Mouse (Mus musculus) heart, embryonic 13.5 days (tissue): ENCODE data around the gene Creb3l1. TPM values are rescaled to one million over a fixed set of nuclear protein-coding genes. Genes with fewer than 3 reads are reported as not detected.

Experiments
- ATAC-seq: fragments of 200-750 bp; cut with Nextera tagmentation; 2 replicates; pipeline ENCODE4 v1.8.0; 2017; ENCODE audit warnings: moderate TSS enrichment; ENCODE audit not compliant: insufficient number of reproducible peaks, low FRiP score, low TSS enrichment; ENCODE audit errors: extremely low read depth
- H3K27ac ChIP-seq: fragments of 300-500 bp; sonication (generic); replicated peaks from 2 replicates; pipeline ENCODE4 v1.5.1; 2015; ENCODE audit warnings: moderate library complexity, mild to moderate bottlenecking, inconsistent platforms
- H3K27me3 ChIP-seq: fragments of 300-500 bp; sonication (generic); replicated peaks from 2 replicates; pipeline ENCODE4 v1.6.1; 2015; ENCODE audit warnings: mild to moderate bottlenecking, inconsistent platforms
- H3K36me3 ChIP-seq: fragments of 300-500 bp; sonication (generic); 2 replicates; pipeline ENCODE4 v1.6.1; 2015; ENCODE audit warnings: mild to moderate bottlenecking, inconsistent platforms
- H3K4me1 ChIP-seq: fragments of 300-500 bp; sonication (generic); 2 replicates; pipeline ENCODE4 v1.6.1; 2015; ENCODE audit warnings: inconsistent platforms
- H3K4me2 ChIP-seq: fragments of 300-500 bp; sonication (generic); 2 replicates; pipeline ENCODE4 v1.6.1; 2015; ENCODE audit warnings: inconsistent platforms, mild to moderate bottlenecking, moderate library complexity
- H3K4me3 ChIP-seq: fragments of 300-500 bp; sonication (generic); 2 replicates; pipeline ENCODE4 v1.5.1; 2015; ENCODE audit warnings: moderate library complexity, mild to moderate bottlenecking, inconsistent platforms
- H3K9ac ChIP-seq: fragments of 300-500 bp; sonication (generic); 2 replicates; pipeline ENCODE4 v1.6.1; 2015; ENCODE audit warnings: inconsistent platforms, mild to moderate bottlenecking, moderate library complexity
- H3K9me3 ChIP-seq: fragments of 300-500 bp; sonication (generic); 2 replicates; pipeline ENCODE4 v1.6.1; 2016; ENCODE audit warnings: inconsistent platforms
- WGBS: fragments of 180-500 bp; shearing (Covaris S2); methylation state at CpG from one replicate; pipeline ENCODE4 v1.1.7; 2015; ENCODE audit warnings: mixed read lengths; 5-methylcytosine and 5-hydroxymethylcytosine counted together
- polyA plus RNA-seq: library from polyadenylated mRNA; unstranded; fragments of >200 nt; fragmentation: Nextera tagmentation; extraction: Ambion mirVana; gene quantifications from 2 replicates; pipeline ENCODE4 v1.2.1, GENCODE M21; 2015

The Creb3l1 gene
- polyA plus RNA-seq, 1 experiment from 2014 or later: 9.0 TPM

DNA sequence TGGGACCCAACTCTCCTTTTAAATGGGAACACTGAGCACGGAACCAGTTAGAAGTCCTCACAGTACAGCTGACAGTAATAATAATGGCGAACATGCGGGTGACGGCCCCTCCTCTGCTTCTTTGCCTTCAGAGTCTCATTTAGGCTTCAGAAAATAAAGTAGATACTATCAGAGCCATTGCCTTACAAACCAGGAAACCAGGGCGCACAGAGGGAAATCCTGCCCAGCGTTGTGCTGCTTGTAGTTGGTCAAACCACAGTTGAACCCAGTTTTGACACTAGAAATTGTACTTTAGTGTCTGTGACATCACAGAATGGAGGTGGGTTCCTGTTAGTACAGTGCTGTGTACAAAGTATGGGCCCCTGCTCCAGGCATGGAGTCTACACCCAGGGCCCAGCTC, 10.1 kb downstream of the Creb3l1 start:
- H3K4me2 ChIP-seq: no peak overlapping the region
- ATAC-seq: no peak
- WGBS: 78% methylated on average over 6 of the region's 6 CpGs
- H3K27ac ChIP-seq: no peak overlapping the region
- peaks cover 61% of the 10 kb centered on the region for H3K4me1 ChIP-seq
- no peak overlapping the region for H3K4me3 ChIP-seq
- no peaks in the 10 kb centered on the region for H3K9me3 ChIP-seq
- H3K27me3 ChIP-seq: 0 out of 2 replicates have a peak, but pooled peaks cover 4% of the 10 kb centered on the region
- no peak overlapping the region for H3K9ac ChIP-seq
- H3K36me3 ChIP-seq: no peaks in the 10 kb centered on the region; the same call in 1 of the 2 replicates

DNA sequence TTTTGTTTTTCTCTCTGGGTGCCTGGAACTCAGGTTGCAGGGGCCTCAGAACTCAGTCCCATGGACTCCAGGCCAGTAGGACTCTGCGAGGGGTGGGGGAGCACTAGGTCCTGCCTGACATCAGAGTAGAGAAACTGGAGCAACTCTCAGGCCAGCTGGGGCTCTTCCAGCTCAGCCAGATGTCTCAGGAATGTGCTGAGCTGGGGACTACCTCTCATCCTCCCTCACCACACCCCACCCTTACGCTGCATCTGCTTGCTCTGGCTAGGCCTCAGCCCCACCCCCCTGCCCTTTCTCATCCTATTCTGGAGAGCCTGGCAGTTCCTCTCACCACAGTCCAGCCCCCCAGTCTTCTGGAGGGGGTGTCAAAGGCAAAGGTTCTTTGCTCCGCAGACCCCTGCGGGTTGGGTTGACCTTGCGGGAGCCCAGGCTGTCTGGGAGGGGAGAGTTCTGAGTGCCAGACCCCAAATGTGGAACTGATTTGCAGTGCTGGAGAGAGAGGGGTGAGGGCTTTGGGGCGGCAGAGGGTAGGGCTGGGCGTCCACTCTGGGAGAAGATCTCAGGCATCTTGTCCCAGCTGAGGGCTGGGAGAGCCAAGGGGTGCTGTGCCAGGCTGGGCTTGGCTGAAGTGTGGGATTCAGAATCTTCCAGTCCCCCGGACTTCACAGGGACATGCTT, 11.4 kb downstream of the Creb3l1 start:
- Histone ChIP-seq H3K9me3 (no peaks in the 10 kb centered on the region), H3K4me2 (no peak overlapping the region), H3K27ac (peak overlapping the region; percentile 36; the same call in 1 of the 2 replicates), H3K9ac (no peak overlapping the region), H3K36me3 (no peaks in the 10 kb centered on the region; the same call in 1 of the 2 replicates), H3K4me3 (no peak overlapping the region), H3K27me3 (no peaks in the 10 kb centered on the region), H3K4me1 (peaks cover 66% of the 10 kb centered on the region)
- peak; percentile 31; the same call in 1 of the 2 replicates for ATAC-seq
- 26% methylated on average over 8 of the region's 8 CpGs for WGBS

DNA sequence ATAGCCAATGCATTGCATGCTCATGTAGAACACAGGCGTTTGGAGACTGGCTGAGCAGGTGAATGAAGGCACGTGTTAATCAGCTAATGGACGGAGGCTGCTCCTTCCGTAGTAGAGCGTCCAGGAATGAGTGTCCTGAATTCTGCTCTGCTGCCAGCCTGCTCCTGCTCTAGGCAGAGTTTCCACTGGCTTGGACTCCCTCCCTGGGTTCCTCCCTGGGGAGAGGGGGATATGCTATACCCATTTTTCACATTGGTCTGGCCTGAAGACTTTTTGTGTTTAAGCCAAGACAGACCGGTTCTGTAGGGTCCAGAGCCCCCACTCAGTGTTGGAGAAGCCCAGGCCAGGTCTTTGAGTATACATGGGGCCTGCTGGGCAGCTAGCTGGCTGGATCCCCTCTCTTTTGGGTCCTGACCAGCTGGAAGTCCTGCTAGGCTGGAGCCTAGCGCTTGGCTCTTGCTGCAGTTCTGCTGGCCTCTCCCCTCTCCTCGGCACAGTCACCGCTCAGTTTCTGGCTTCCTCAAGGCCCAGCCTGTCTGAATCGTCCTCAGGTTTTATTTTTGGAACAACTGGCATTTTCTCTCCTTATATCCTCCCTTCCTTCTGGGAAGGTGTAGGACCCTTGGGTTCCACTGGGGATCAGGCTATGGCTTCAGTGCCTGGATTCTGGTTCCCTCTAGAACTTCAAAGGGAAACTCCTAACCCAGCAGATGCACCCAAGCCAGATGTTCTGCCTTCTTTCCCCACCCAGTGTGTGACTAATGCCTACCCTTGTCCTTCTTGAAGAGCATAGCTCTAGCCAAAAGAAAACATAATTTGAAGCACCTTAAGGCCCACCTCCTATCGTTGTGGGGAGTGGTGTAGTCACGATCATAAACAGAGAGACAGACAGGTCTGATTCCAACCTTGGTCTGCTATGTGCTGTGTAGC, 12.6 kb downstream of the Creb3l1 start:
- Histone ChIP-seq H3K9me3 (no peaks in the 10 kb centered on the region), H3K27me3 (no peaks in the 10 kb centered on the region), H3K4me3 (no peak overlapping the region), H3K4me1 (peaks cover 66% of the 10 kb centered on the region), H3K4me2 (no peak overlapping the region), H3K36me3 (no peaks in the 10 kb centered on the region; the same call in 1 of the 2 replicates), H3K27ac (peak overlapping the region; percentile 36; the same call in 1 of the 2 replicates), H3K9ac (no peak overlapping the region)
- WGBS: 71% methylated on average over 12 of the region's 12 CpGs
- ATAC-seq: no peak

DNA sequence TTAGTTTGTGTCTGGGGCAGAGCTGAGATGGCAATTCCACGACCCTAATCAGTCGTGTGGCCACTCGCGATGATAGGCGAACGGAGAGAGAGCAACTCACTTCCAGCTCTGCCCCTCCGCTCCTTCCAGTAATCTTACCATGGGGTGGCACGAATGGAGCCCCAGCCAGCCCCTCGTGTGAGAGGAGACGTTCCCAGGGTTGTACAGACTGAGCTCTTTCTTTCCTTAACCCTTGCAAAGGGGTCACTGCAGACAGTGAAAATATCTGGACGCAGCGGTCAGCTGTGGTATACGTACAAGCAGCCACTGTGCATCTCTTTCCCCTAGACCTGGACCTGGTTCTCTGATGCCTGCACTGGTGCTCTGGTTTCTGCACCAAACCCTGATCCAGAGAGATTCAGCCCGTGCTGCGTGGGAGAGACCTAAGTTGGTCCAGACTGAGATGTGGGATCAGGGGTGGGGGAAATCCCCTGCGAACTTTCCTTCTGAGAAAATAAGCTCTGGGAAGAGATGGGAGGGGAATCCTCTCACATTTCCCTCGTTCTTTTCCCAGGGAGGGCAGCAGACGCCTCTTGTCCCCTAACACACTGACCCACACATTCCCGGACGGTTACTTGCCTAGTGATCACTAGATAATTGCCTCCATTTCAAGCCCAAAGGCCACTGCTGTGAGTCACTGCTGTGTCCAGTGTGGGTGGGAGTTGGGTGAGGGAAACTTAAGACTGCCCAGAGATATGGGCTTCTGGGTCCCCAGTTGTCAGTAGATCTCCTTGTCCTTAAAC, 15.5 kb downstream of the Creb3l1 start:
- peak overlapping the region; percentile 83 for H3K27ac ChIP-seq
- peak overlapping the region; percentile 84 for H3K9ac ChIP-seq
- no peaks in the 10 kb centered on the region for H3K27me3 ChIP-seq
- H3K4me1 ChIP-seq: peaks cover 55% of the 10 kb centered on the region
- 2% methylated on average over 20 of the region's 20 CpGs for WGBS
- peak overlapping the region; percentile 58 for H3K4me3 ChIP-seq
- H3K36me3 ChIP-seq: no peaks in the 10 kb centered on the region; the same call in 1 of the 2 replicates
- H3K4me2 ChIP-seq: peak overlapping the region; percentile 90
- 0 out of 2 replicates have a peak, but pooled peaks have one; percentile 1 for ATAC-seq
- H3K9me3 ChIP-seq: no peaks in the 10 kb centered on the region

DNA sequence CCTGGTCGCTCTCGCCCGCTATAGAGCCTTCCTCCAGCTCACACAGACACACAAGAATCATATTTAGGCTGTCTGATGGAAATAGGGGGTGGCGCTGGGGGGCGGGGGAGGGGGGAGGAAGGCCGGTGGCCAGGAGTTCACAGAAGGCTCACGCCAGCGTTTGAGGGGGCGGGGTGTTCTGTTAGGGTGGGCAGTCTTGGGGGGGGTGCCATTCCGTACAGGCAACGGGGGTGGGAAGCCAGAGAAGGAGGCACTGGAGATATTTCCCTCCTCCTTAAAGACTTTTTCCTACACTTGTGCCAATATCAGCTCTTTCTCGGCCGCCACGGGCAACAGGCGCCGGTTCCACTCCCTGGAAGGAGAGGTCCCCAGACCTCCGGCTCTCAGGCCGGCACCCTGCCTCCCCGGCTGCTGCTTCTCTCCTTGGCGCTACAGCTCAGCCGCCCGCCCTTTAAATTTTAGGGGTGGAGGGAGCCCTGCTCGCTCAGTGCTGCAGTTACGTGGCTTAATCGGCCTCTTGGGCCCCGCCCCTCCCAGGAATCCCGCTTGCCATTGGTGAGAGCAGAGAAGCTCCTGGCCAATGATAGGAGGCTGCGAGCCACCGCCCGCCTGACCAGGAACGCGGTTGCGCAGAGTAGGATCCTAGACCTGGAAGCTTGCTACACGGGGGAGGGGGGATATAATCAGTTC, 16.2 kb downstream of the Creb3l1 start:
- H3K27me3 ChIP-seq: no peaks in the 10 kb centered on the region
- under 1% methylated on average over 34 of the region's 34 CpGs for WGBS
- no peaks in the 10 kb centered on the region; the same call in 1 of the 2 replicates for H3K36me3 ChIP-seq
- peak overlapping the region; percentile 90 for H3K4me2 ChIP-seq
- peaks cover 48% of the 10 kb centered on the region for H3K4me1 ChIP-seq
- H3K9ac ChIP-seq: peak overlapping the region; percentile 84
- peak; percentile 79 for ATAC-seq
- H3K9me3 ChIP-seq: no peaks in the 10 kb centered on the region
- H3K27ac ChIP-seq: peak overlapping the region; percentile 90
- H3K4me3 ChIP-seq: peak overlapping the region; percentile 58

DNA sequence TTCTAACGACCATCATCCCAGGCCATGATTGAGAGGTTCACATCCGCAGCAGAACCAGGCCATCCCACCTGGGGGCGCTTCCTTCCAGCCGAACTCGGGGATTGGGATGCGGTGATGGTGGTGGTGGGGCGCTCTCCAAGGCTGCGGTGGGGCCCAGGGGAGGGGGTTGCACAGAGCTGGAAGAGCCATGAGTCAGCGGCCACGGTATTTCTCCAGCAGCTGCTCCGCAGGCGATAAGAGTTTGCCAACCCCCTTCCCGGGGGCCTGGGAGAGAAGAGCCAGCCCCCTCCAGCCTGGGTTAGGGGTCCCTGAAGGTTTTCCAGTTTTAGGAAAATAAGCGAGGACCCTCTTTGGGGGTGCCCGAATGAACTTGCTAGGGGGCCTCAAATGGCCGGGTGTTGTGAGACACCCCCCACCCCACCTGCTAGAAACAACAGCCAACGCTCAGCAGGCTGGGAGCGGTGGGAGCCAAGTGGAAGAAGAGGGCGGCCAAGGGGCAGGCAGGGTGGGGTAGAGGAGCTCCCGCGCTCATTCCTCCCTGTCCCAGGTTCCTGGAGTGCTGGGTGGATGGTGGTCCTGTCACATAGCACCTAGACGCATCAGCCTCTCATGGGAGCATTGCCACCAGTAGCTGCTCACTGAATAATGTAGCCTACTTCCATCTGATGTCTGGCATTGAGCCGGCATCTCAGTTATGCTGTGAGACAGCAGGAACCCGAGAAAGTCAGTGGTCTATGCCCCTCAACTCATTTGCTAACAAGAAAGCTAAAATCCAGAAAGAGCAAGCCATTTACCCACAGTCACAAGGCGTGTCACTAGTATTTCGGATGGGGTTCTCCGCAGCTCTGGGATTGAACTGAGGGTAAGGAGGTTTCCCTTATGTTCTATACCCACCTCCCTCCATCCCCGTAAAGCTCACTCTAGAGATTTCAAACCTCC, 17.1 kb downstream of the Creb3l1 start:
- Histone ChIP-seq H3K9ac (peak overlapping the region; percentile 74), H3K4me3 (peak overlapping the region; percentile 58), H3K4me1 (peaks cover 40% of the 10 kb centered on the region), H3K4me2 (peak overlapping the region; percentile 90), H3K9me3 (no peaks in the 10 kb centered on the region), H3K27ac (peak overlapping the region; percentile 90), H3K27me3 (no peaks in the 10 kb centered on the region), H3K36me3 (no peaks in the 10 kb centered on the region; the same call in 1 of the 2 replicates)
- 0 out of 2 replicates have a peak, but pooled peaks have one; percentile 2 for ATAC-seq
- under 1% methylated on average over 28 of the region's 28 CpGs for WGBS

DNA sequence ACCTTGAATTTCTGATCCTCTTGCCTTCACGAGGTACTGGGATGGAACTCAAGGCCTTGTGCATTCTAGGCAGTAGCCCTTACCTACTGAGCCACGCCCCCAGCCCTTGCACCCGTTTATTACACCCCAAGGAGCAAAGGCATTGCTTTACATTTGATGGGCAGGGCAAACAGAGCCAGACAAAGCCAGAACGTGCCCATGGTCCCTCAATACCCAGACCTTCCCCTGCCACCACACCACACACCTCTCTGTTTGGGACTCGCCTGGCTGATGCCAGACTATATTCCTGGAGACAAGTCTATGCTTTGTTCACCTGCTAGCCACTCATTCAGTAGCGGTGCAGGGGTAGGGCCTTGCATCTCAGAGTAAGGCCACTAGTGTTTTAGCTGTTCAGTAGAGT, 17.8 kb downstream of the Creb3l1 start:
- Histone ChIP-seq H3K4me2 (peak overlapping the region; percentile 90), H3K27me3 (no peaks in the 10 kb centered on the region), H3K9me3 (no peaks in the 10 kb centered on the region), H3K9ac (peak overlapping the region; percentile 74), H3K27ac (peak overlapping the region; percentile 90), H3K4me3 (peak overlapping the region; percentile 58), H3K36me3 (peaks cover 4% of the 10 kb centered on the region), H3K4me1 (peaks cover 32% of the 10 kb centered on the region)
- ATAC-seq: no peak
- WGBS: 38% methylated on average over 6 of the region's 6 CpGs

DNA sequence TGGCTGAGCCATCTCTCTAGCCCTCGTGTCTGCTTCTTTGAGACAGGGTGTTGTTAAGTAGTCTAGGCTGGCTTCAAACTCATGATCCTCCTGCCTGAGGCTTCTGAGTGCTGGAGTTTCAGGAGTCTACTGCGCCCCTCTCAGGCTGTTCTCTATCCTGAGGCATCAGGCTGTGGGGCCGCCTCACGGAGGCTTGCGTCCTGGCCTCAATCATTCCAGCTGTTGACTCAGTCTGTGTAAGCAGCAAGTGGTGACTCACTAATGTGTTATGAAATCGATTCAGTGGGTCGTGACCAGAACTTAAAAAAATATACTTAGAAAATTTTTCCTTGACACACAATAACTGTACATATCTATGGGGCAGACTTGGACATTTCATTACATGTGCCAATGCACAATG, 19.7 kb downstream of the Creb3l1 start:
- Histone ChIP-seq H3K9ac (no peak overlapping the region), H3K4me2 (no peak overlapping the region), H3K27ac (no peak overlapping the region), H3K9me3 (no peaks in the 10 kb centered on the region), H3K27me3 (no peaks in the 10 kb centered on the region), H3K4me3 (no peak overlapping the region), H3K36me3 (peaks cover 10% of the 10 kb centered on the region), H3K4me1 (peaks cover 28% of the 10 kb centered on the region)
- WGBS: 69% methylated on average over 7 of the region's 7 CpGs
- ATAC-seq: no peak

DNA sequence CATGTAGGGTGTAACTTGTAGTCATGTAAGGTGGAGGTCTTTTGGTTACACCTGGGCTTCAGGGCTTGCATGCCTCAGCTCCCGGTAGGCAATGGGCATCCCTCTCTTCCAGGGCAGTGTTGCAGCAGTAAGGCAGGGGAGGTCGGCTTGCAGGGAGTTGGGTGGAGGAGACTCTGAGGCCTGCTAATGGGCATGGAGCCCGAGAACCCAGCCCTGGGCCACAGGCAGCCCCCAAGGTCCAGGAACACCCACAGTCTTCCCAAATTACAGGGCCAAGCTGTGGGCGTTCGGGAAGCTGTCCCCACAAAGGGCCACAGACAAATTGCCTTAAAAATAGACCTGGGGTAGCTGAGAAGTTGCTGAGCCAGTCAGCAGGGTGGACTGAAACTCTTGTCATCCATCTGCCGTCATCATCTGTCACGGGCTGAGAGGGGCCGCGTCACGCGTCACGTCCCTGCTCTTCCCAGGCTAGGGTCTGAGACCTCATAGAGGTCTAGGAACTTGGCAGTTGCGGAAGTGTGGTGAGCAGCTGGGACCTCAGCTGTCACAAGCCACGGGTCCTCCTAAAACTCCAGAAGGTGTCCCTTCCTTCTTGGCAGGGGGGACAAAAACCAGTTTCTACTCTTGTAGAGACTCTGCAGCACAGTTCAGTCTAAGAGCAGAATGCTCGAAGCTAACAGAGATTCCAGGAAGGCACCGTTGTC, 26.2 kb downstream of the Creb3l1 start:
- H3K27ac ChIP-seq: no peak overlapping the region
- H3K36me3 ChIP-seq: peaks cover 10% of the 10 kb centered on the region
- WGBS: 66% methylated on average over 16 of the region's 16 CpGs
- H3K9me3 ChIP-seq: no peaks in the 10 kb centered on the region
- no peak overlapping the region for H3K9ac ChIP-seq
- ATAC-seq: no peak
- no peaks in the 10 kb centered on the region for H3K4me1 ChIP-seq
- H3K27me3 ChIP-seq: no peaks in the 10 kb centered on the region
- no peak overlapping the region for H3K4me2 ChIP-seq
- H3K4me3 ChIP-seq: no peak overlapping the region
